Mouse (Mus musculus): ENCODE measurements around the gene Arhgef3.

DNA sequence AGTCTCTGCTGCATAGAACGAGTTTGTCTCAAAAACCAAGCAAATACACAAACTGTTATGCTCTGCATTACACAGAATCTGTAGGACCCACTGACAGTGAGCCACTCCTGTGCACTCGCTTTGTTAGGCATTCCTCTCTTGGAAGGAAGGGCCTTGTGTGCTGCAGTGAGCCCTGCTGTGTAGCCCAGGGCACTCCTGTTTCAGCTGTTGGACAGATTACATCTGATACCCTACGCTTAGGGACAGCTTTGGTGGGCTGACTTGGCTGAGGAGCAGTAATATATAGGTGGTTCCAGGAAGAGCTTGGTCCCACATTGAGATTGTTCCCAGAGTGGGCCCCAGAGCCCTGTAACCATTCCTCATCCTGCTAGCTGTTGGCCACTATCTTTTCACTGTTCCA is 43.4 kb downstream of the Arhgef3 start:
- no peak for TF ChIP-seq CTCF (IDR thresholded peaks at IDR 0.05)
- TF ChIP-seq POLR2A (IDR thresholded peaks at IDR 0.05; ENCODE audit: insufficient read depth, low read depth, low read length), result no peak
- TF ChIP-seq EP300 (IDR thresholded peaks at IDR 0.05; ENCODE audit: insufficient read depth, low read depth, low read length), result no peak

Measured in heart, adult 2 months (tissue).